ENCODE assay signal across 8 mouse cellular contexts in genomic region chr9:104062430-104063243, GRCm38 (mm10). TPM values are rescaled to one million over a fixed set of nuclear protein-coding genes. Genes with fewer than 3 reads are reported as not detected.
A peak's percentile ranks its signal among the peaks of the same experiment; 100 is the strongest.
DNase-seq lines count a peak whose midpoint lies in the region; ATAC-seq and TF ChIP-seq lines count a peak whose summit lies in the region.

Gene Uba5 (minus strand): TSS chr9:104063134.

- peaks cover 37% of the 10 kb centered on the region for H3K36me3 ChIP-seq in E14TG2a.4 (ENCODE audit: insufficient read depth, low read length)
- peaks cover 17% of the 10 kb centered on the region for H3K36me3 ChIP-seq in forebrain, embryonic 15.5 days
- peaks cover 33% of the 10 kb centered on the region for H3K36me3 ChIP-seq in megakaryocyte, embryonic 14.5 days (replicated peaks; ENCODE audit: low read length)
- H3K36me3 ChIP-seq in small intestine, adult 2 months (ENCODE audit: control insufficient read depth, insufficient read depth, low read length), result peaks cover 13% of the 10 kb centered on the region

- peak within 1 kb of the TSS; percentile 78 for H3K27ac ChIP-seq in forebrain, embryonic 15.5 days (replicated peaks)
- H3K27ac ChIP-seq in small intestine, adult 2 months (ENCODE audit: insufficient read depth, low read depth, low read length), result peak within 1 kb of the TSS; percentile 87

- under 1% methylated on average over 59 of the region's 59 CpGs for WGBS in forebrain, embryonic 15.5 days
- WGBS in small intestine, adult 2 months, result under 1% methylated on average over 59 of the region's 59 CpGs

- H3K4me1 ChIP-seq in E14TG2a.4 (replicated peaks; ENCODE audit: low read depth, low read length), result peaks cover 39% of the 10 kb centered on the region
- peaks cover 20% of the 10 kb centered on the region for H3K4me1 ChIP-seq in forebrain, embryonic 15.5 days
- peaks cover 46% of the 10 kb centered on the region for H3K4me1 ChIP-seq in megakaryocyte, embryonic 14.5 days
- H3K4me1 ChIP-seq in small intestine, adult 2 months (ENCODE audit: control insufficient read depth, insufficient read depth, insufficient read length, low read length), result no peaks in the 10 kb centered on the region

- H3K9ac ChIP-seq in forebrain, embryonic 15.5 days (replicated peaks), result peak within 1 kb of the TSS; percentile 88

- H3K4me3 ChIP-seq in E14TG2a.4 (replicated peaks; ENCODE audit: low read length), result peak within 1 kb of the TSS; percentile 100
- H3K4me3 ChIP-seq in forebrain, embryonic 15.5 days, result peak within 1 kb of the TSS; percentile 93
- peak within 1 kb of the TSS; percentile 100 for H3K4me3 ChIP-seq in megakaryocyte, embryonic 14.5 days (replicated peaks)
- peak within 1 kb of the TSS; percentile 97 for H3K4me3 ChIP-seq in small intestine, adult 2 months (ENCODE audit: low read depth, low read length)

- peak; percentile 35 to 36 for DNase-seq in adrenal gland, postnatal 4 days (ENCODE audit: low spot score in 2 of 2)
- DNase-seq in layer of hippocampus, postnatal 36 days, result peak; percentile 44 to 68
- DNase-seq in retina, embryonic 14.5 days (ENCODE audit: low spot score), result no peak

- H3K27me3 ChIP-seq in E14TG2a.4 (ENCODE audit: insufficient read depth, low read length), result no peaks in the 10 kb centered on the region
- no peaks in the 10 kb centered on the region for H3K27me3 ChIP-seq in forebrain, embryonic 15.5 days
- no peaks in the 10 kb centered on the region for H3K27me3 ChIP-seq in megakaryocyte, embryonic 14.5 days (replicated peaks)
- H3K27me3 ChIP-seq in small intestine, adult 2 months (ENCODE audit: control insufficient read depth, insufficient read depth, low read length), result no peaks in the 10 kb centered on the region

- H3K4me2 ChIP-seq in forebrain, embryonic 15.5 days (replicated peaks), result peak within 1 kb of the TSS; percentile 80

- peak; percentile 63; the same call in 1 of the 2 replicates for TF ChIP-seq POLR2A in small intestine, adult 2 months (IDR thresholded peaks at IDR 0.05; ENCODE audit: low read depth, low read length)

- ATAC-seq in forebrain, embryonic 15.5 days (replicated peaks), result peak; percentile 78
- ATAC-seq in hematopoietic stem cell, adult 5-6 weeks (replicated peaks in 1 of 2; ENCODE audit: insufficient read depth in 1 of 2, low FRiP score in 2 of 2, low TSS enrichment in 1 of 2, low read depth in 1 of 2, poor library complexity in 2 of 2, severe bottlenecking in 2 of 2), result peak; percentile 80 to 83

- TF ChIP-seq CTCF in E14TG2a.4 (conservative IDR thresholded peaks at IDR 0.05; ENCODE audit: low read length), result no peak
- TF ChIP-seq CTCF in small intestine, adult 2 months (IDR thresholded peaks at IDR 0.05; ENCODE audit: extremely low read depth, insufficient read length, insufficient replicate concordance, low read depth, low read length), result no peak

- no peaks in the 10 kb centered on the region for H3K9me3 ChIP-seq in E14TG2a.4 (ENCODE audit: low read length)
- no peaks in the 10 kb centered on the region for H3K9me3 ChIP-seq in forebrain, embryonic 15.5 days
- no peaks in the 10 kb centered on the region for H3K9me3 ChIP-seq in megakaryocyte, embryonic 14.5 days

RNA-seq across cellular contexts. Expression of gene Uba5, which starts in this region (rescaled TPM):
- total RNA-seq in adrenal gland, postnatal 4 days (2021), result 10 to 100 TPM; 36.9 to 40.3 TPM
- 64.5 and 68.8 TPM in 2 replicates for polyA plus RNA-seq in forebrain, embryonic 15.5 days (2015; fragmentation: Nextera tagmentation; extraction: Ambion mirVana)
- 28.6 and 41.3 TPM in 2 replicates for total RNA-seq in hematopoietic stem cell, adult 5-6 weeks (2017)
- total RNA-seq in layer of hippocampus, postnatal 36 days (2021), result 10 to 100 TPM; 42.3 to 44.3 TPM
- 2.4 and 12.0 TPM in 2 replicates for polyA plus RNA-seq in megakaryocyte, embryonic 14.5 days (2012; ENCODE audit: insufficient read depth, low replicate concordance)
- polyA plus RNA-seq in small intestine, adult 2 months (2012; rRNA removed), result 8.2 and 10.6 TPM in 2 replicates
